Mouse (Mus musculus): ENCODE results near the gene Shc2. TPM values are rescaled to one million over a fixed set of nuclear protein-coding genes. Genes with fewer than 3 reads are reported as not detected.

The Shc2 gene
- polyA plus RNA-seq, 1 experiment from 2014 or later: 11.7 TPM

GRCm38 (mm10) chr10:79595590-79595929, 42.2 kb downstream of the Shc2 start:
- Histone ChIP-seq H3K4me3 (ENCODE audit: low read depth, low read length) (no peak overlapping the region), H3K36me3 (ENCODE audit: control insufficient read depth, insufficient read depth, low read length) (no peaks in the 10 kb centered on the region), H3K9me3 (ENCODE audit: control insufficient read depth, low read length) (no peaks in the 10 kb centered on the region), H3K4me1 (replicated peaks; ENCODE audit: control insufficient read depth, insufficient read depth, low read length) (no peaks in the 10 kb centered on the region), H3K27ac (ENCODE audit: low read depth, low read length) (no peak overlapping the region), H3K9ac (ENCODE audit: low read depth, low read length) (no peak overlapping the region), H3K4me2 (replicated peaks; ENCODE audit: low read depth, low read length) (no peak overlapping the region), H3K27me3 (ENCODE audit: control insufficient read depth, insufficient read depth, low read length) (0 out of 2 replicates have a peak, but pooled peaks cover 4% of the 10 kb centered on the region)
- DNase-seq (ENCODE audit: low spot score): no peak
- ATAC-seq (ENCODE audit: low FRiP score): peak; percentile 47; the same call in 1 of the 2 replicates
- 64% methylated on average over 8 of the region's 8 CpGs for WGBS

- Histone ChIP-seq H3K9ac (ENCODE audit: low read depth, low read length) (no peak overlapping the region), H3K9me3 (ENCODE audit: control insufficient read depth, low read length) (no peaks in the 10 kb centered on the region), H3K27ac (ENCODE audit: low read depth, low read length) (no peak overlapping the region), H3K4me3 (ENCODE audit: low read depth, low read length) (no peak overlapping the region), H3K36me3 (ENCODE audit: control insufficient read depth, insufficient read depth, low read length) (no peaks in the 10 kb centered on the region), H3K4me1 (replicated peaks; ENCODE audit: control insufficient read depth, insufficient read depth, low read length) (no peaks in the 10 kb centered on the region), H3K27me3 (ENCODE audit: control insufficient read depth, insufficient read depth, low read length) (0 out of 2 replicates have a peak, but pooled peaks cover 4% of the 10 kb centered on the region), H3K4me2 (replicated peaks; ENCODE audit: low read depth, low read length) (no peak overlapping the region)
- 18% methylated on average over 17 of the region's 17 CpGs for WGBS
- peak; percentile 92 for ATAC-seq (ENCODE audit: low FRiP score)
- peak; percentile 83 for DNase-seq (ENCODE audit: low spot score)
Observed at GRCm38 (mm10) chr10:79594872-79595589, 42.7 kb downstream of the Shc2 start.

- Histone ChIP-seq H3K9me3 (ENCODE audit: control insufficient read depth, low read length) (no peaks in the 10 kb centered on the region), H3K36me3 (ENCODE audit: control insufficient read depth, insufficient read depth, low read length) (no peaks in the 10 kb centered on the region), H3K4me2 (replicated peaks; ENCODE audit: low read depth, low read length) (no peak overlapping the region), H3K27me3 (ENCODE audit: control insufficient read depth, insufficient read depth, low read length) (0 out of 2 replicates have a peak, but pooled peaks cover 4% of the 10 kb centered on the region), H3K4me3 (ENCODE audit: low read depth, low read length) (no peak overlapping the region), H3K27ac (ENCODE audit: low read depth, low read length) (no peak overlapping the region), H3K4me1 (replicated peaks; ENCODE audit: control insufficient read depth, insufficient read depth, low read length) (no peaks in the 10 kb centered on the region), H3K9ac (ENCODE audit: low read depth, low read length) (no peak overlapping the region)
- no peak for DNase-seq (ENCODE audit: low spot score)
- no peak for ATAC-seq (ENCODE audit: low FRiP score)
- WGBS: 58% methylated on average over 6 of the region's 6 CpGs
Observed at GRCm38 (mm10) chr10:79594111-79594510, 43.6 kb downstream of the Shc2 start.

GRCm38 (mm10) chr10:79590702-79591101, 47.0 kb downstream of the Shc2 start:
- ATAC-seq (ENCODE audit: low FRiP score) (no peak), DNase-seq (ENCODE audit: low spot score) (no peak)
- H3K9ac ChIP-seq (ENCODE audit: low read depth, low read length): no peak overlapping the region
- H3K4me1 ChIP-seq (replicated peaks; ENCODE audit: control insufficient read depth, insufficient read depth, low read length): no peaks in the 10 kb centered on the region
- 0 out of 2 replicates have a peak, but pooled peaks cover 4% of the 10 kb centered on the region for H3K27me3 ChIP-seq (ENCODE audit: control insufficient read depth, insufficient read depth, low read length)
- H3K4me3 ChIP-seq (ENCODE audit: low read depth, low read length): no peak overlapping the region
- no peak overlapping the region for H3K4me2 ChIP-seq (replicated peaks; ENCODE audit: low read depth, low read length)
- no peaks in the 10 kb centered on the region for H3K36me3 ChIP-seq (ENCODE audit: control insufficient read depth, insufficient read depth, low read length)
- no peaks in the 10 kb centered on the region for H3K9me3 ChIP-seq (ENCODE audit: control insufficient read depth, low read length)
- 93% methylated on average over 1 of the region's 1 CpGs for WGBS
- no peak overlapping the region for H3K27ac ChIP-seq (ENCODE audit: low read depth, low read length)

GRCm38 (mm10) chr10:79587752-79588126, 50.0 kb downstream of the Shc2 start:
- 66% methylated on average over 4 of the region's 4 CpGs for WGBS
- no peaks in the 10 kb centered on the region for H3K27me3 ChIP-seq (ENCODE audit: control insufficient read depth, insufficient read depth, low read length)
- H3K4me2 ChIP-seq (replicated peaks; ENCODE audit: low read depth, low read length): no peak overlapping the region
- DNase-seq (ENCODE audit: low spot score): no peak
- H3K9ac ChIP-seq (ENCODE audit: low read depth, low read length): no peak overlapping the region
- no peak overlapping the region for H3K4me3 ChIP-seq (ENCODE audit: low read depth, low read length)
- no peak for ATAC-seq (ENCODE audit: low FRiP score)
- H3K36me3 ChIP-seq (ENCODE audit: control insufficient read depth, insufficient read depth, low read length): no peaks in the 10 kb centered on the region
- H3K4me1 ChIP-seq (replicated peaks; ENCODE audit: control insufficient read depth, insufficient read depth, low read length): no peaks in the 10 kb centered on the region
- no peaks in the 10 kb centered on the region for H3K9me3 ChIP-seq (ENCODE audit: control insufficient read depth, low read length)
- no peak overlapping the region for H3K27ac ChIP-seq (ENCODE audit: low read depth, low read length)

- H3K4me1 ChIP-seq (replicated peaks; ENCODE audit: control insufficient read depth, insufficient read depth, low read length): no peaks in the 10 kb centered on the region
- no peak within 1 kb of the TSS for H3K4me2 ChIP-seq (replicated peaks; ENCODE audit: low read depth, low read length)
- no peak within 1 kb of the TSS for H3K27ac ChIP-seq (ENCODE audit: low read depth, low read length)
- WGBS: 89% methylated on average over 5 of the region's 5 CpGs
- H3K27me3 ChIP-seq (ENCODE audit: control insufficient read depth, insufficient read depth, low read length): no peaks in the 10 kb centered on the region
- no peak for DNase-seq (ENCODE audit: low spot score)
- no peaks in the 10 kb centered on the region for H3K9me3 ChIP-seq (ENCODE audit: control insufficient read depth, low read length)
- H3K36me3 ChIP-seq (ENCODE audit: control insufficient read depth, insufficient read depth, low read length): no peaks in the 10 kb centered on the region
- no peak for ATAC-seq (ENCODE audit: low FRiP score)
- no peak within 1 kb of the TSS for H3K9ac ChIP-seq (ENCODE audit: low read depth, low read length)
- no peak within 1 kb of the TSS for H3K4me3 ChIP-seq (ENCODE audit: low read depth, low read length)
Observed at GRCm38 (mm10) chr10:79587061-79587751, 50.5 kb downstream of the Shc2 start, which contains the start of gene Theg. Theg (minus strand) TSS chr10:79587331.

GRCm38 (mm10) chr10:79586243-79586642, 51.5 kb downstream of the Shc2 start:
- DNase-seq (ENCODE audit: low spot score): no peak

GRCm38 (mm10) chr10:79585723-79586122, 52.0 kb downstream of the Shc2 start:
- H3K27ac ChIP-seq (ENCODE audit: low read depth, low read length): no peak overlapping the region
- DNase-seq (ENCODE audit: low spot score) (no peak), ATAC-seq (ENCODE audit: low FRiP score) (no peak)
- no peak overlapping the region for H3K4me3 ChIP-seq (ENCODE audit: low read depth, low read length)
- no peaks in the 10 kb centered on the region for H3K36me3 ChIP-seq (ENCODE audit: control insufficient read depth, insufficient read depth, low read length)
- no peaks in the 10 kb centered on the region for H3K9me3 ChIP-seq (ENCODE audit: control insufficient read depth, low read length)
- no peak overlapping the region for H3K9ac ChIP-seq (ENCODE audit: low read depth, low read length)
- 99% methylated on average over 5 of the region's 5 CpGs for WGBS
- H3K4me2 ChIP-seq (replicated peaks; ENCODE audit: low read depth, low read length): no peak overlapping the region
- no peaks in the 10 kb centered on the region for H3K27me3 ChIP-seq (ENCODE audit: control insufficient read depth, insufficient read depth, low read length)
- H3K4me1 ChIP-seq (replicated peaks; ENCODE audit: control insufficient read depth, insufficient read depth, low read length): no peaks in the 10 kb centered on the region

More at GRCm38 (mm10) chr10:79586243-79586642, 51.5 kb downstream of the Shc2 start:
- H3K36me3 ChIP-seq (ENCODE audit: control insufficient read depth, insufficient read depth, low read length): no peaks in the 10 kb centered on the region
- H3K4me1 ChIP-seq (replicated peaks; ENCODE audit: control insufficient read depth, insufficient read depth, low read length): no peaks in the 10 kb centered on the region
- no peak overlapping the region for H3K27ac ChIP-seq (ENCODE audit: low read depth, low read length)
- H3K27me3 ChIP-seq (ENCODE audit: control insufficient read depth, insufficient read depth, low read length): no peaks in the 10 kb centered on the region
- 74% methylated on average over 8 of the region's 8 CpGs for WGBS
- H3K9me3 ChIP-seq (ENCODE audit: control insufficient read depth, low read length): no peaks in the 10 kb centered on the region
- no peak for ATAC-seq (ENCODE audit: low FRiP score)
- no peak overlapping the region for H3K9ac ChIP-seq (ENCODE audit: low read depth, low read length)
- no peak overlapping the region for H3K4me3 ChIP-seq (ENCODE audit: low read depth, low read length)
- H3K4me2 ChIP-seq (replicated peaks; ENCODE audit: low read depth, low read length): no peak overlapping the region

GRCm38 (mm10) chr10:79585136-79585535, 52.6 kb downstream of the Shc2 start:
- 89% methylated on average over 6 of the region's 6 CpGs for WGBS
- DNase-seq (ENCODE audit: low spot score) (no peak), ATAC-seq (ENCODE audit: low FRiP score) (no peak)
- H3K4me2 ChIP-seq (replicated peaks; ENCODE audit: low read depth, low read length): no peak overlapping the region
- H3K27ac ChIP-seq (ENCODE audit: low read depth, low read length): no peak overlapping the region
- no peaks in the 10 kb centered on the region for H3K4me1 ChIP-seq (replicated peaks; ENCODE audit: control insufficient read depth, insufficient read depth, low read length)
- no peaks in the 10 kb centered on the region for H3K36me3 ChIP-seq (ENCODE audit: control insufficient read depth, insufficient read depth, low read length)
- H3K27me3 ChIP-seq (ENCODE audit: control insufficient read depth, insufficient read depth, low read length): 0 out of 2 replicates have a peak, but pooled peaks cover 2% of the 10 kb centered on the region
- no peak overlapping the region for H3K4me3 ChIP-seq (ENCODE audit: low read depth, low read length)
- no peak overlapping the region for H3K9ac ChIP-seq (ENCODE audit: low read depth, low read length)
- no peaks in the 10 kb centered on the region for H3K9me3 ChIP-seq (ENCODE audit: control insufficient read depth, low read length)
